In genomic region chr17:73716684-73717083, GRCm38 (mm10) we compare ENCODE assay signal across 16 mouse cellular contexts.
"Had no signal": no experiment of that assay in that cellular context is flagged by ENCODE, and none has a peak within 500 bp of the region (broad histone marks: within the 10 kb centered on the region; RNA-seq: fewer than 3 reads in every experiment).

No protein-coding gene starts in this region.

- H3K27me3 ChIP-seq: neural tube, embryonic 15.5 days had no signal

- DNase-seq: retina, postnatal 1 day; right cerebral cortex, adult 18-20 months; right cerebral cortex, postnatal 14 days; right cerebral cortex, postnatal 25 days; right cerebral cortex, postnatal 4 days; spleen, adult 18-20 months; thymus, adult 18-20 months; thymus, adult 2 months; thymus, postnatal 14 days; thymus, postnatal 25 days; thymus, postnatal 36 days; thymus, postnatal 4 days had no signal

- H3K9ac ChIP-seq: neural tube, embryonic 13.5 days; neural tube, embryonic 15.5 days; stomach, embryonic 15.5 days had no signal

- H3K36me3 ChIP-seq: neural tube, embryonic 13.5 days; neural tube, embryonic 15.5 days; stomach, embryonic 15.5 days had no signal

- H3K27ac ChIP-seq: neural tube, embryonic 13.5 days; neural tube, embryonic 15.5 days; stomach, embryonic 15.5 days; stomach, postnatal 0 days had no signal

- H3K4me3 ChIP-seq: neural tube, embryonic 13.5 days; neural tube, embryonic 15.5 days; stomach, embryonic 15.5 days had no signal

- H3K4me2 ChIP-seq: neural tube, embryonic 13.5 days; neural tube, embryonic 15.5 days; stomach, embryonic 15.5 days had no signal

- H3K9me3 ChIP-seq: neural tube, embryonic 13.5 days; neural tube, embryonic 15.5 days; stomach, embryonic 15.5 days had no signal

- H3K4me1 ChIP-seq: stomach, embryonic 15.5 days had no signal
